Mouse (Mus musculus) frontal cortex, postnatal 25 days (tissue): ENCODE measurements around the gene Adgrb3.
"Not testable (repeated sequence)": the region's sequence is repeated elsewhere in the genome, so short reads cannot be mapped to it uniquely, and the experiment has no call there.

Experiments used
- DNase-seq, 2 experiments: peaks; one replicate each; pipeline ENCODE4 v3.0.0; 2022; ENCODE audit warnings: low spot score in 2 of 2

Gene Adgrb3

DNA sequence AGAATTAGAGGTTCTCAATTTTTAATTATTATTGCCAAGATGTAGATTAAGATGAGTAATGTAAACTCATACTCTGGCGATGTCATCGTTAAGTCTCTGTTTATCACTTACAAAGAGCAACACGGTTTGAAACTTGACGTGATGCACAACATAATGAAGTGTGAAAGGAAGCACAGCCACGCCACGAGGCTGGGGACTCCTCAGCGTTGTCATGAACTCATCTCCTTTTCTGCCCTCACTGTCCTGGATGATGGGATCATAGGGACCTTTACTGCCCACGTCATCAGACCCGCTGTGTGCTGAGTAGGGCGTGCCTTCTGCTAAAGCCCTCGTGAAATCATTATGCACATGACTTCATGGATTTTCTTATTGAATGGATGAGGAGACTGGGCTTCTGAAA is 714.0 kb downstream of the Adgrb3 start:
- DNase-seq = no peak

DNA sequence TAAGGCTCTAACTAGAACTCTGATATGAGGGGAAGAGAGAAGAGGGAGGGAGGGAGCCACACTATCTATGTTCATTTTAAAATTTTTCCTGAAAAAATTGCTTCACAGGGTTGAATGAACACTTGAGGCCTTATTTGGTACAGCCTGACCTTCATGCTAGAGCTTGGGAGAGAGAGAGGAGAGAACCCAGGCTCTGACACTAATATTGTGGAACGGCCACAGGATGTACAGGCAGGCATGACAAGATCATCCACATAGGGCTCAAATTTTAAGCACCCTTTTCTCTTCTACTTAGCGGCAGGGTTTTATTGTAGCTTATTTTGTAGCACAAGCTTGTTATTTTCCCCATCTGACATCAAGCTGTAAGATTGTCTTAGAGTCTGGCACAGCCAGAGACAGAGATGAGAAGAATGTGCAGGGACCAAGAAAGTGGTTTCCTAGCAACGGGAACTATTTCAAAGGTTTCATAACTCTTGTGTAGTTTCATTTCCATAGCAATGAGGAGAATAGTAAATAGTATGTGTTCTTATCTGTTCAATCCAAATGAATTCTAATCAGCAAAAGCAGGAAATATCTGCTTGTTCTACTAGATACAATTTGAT is 721.9 kb downstream of the Adgrb3 start:
- no peak for DNase-seq

DNA sequence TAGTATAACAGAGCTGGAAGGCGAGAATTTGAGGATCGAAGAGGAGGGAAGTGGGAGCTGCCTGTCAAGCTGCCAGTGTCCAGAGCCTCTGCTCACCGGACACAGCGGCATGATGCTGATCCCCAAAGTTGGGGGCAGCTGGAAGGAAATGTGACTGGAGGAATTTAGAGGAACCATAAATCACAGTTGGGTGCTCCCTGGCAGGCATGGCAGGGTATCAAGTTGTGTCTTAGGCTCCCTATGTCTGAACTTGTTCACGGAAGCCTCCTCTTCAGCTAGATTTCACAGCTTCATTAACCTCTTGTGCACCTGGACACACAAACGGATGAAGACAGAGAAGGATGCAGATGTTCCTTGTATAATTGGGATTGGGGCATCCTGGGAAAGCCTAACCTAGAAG is 722.8 kb downstream of the Adgrb3 start:
- no peak for DNase-seq

DNA sequence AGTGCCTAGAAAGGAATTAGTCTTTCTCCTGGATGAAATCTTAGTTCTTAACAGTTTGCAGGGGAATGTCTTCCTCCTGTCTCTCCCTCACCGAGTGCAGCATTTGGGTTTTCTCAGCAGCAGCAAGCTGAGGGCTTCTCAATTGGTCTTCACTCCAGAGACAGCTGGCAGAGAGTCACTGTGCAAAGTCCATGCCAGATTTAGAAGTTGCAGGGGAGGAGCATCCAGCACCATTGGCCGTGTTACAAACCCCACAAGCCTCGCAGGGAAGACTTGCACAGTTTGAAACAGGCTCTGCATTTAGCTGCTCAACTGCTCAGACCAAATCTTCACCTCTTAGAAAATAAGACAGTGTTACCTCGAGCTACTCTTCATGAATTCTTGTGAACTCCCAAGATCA is 724.1 kb downstream of the Adgrb3 start:
- peak; percentile 56 to 72 for DNase-seq

DNA sequence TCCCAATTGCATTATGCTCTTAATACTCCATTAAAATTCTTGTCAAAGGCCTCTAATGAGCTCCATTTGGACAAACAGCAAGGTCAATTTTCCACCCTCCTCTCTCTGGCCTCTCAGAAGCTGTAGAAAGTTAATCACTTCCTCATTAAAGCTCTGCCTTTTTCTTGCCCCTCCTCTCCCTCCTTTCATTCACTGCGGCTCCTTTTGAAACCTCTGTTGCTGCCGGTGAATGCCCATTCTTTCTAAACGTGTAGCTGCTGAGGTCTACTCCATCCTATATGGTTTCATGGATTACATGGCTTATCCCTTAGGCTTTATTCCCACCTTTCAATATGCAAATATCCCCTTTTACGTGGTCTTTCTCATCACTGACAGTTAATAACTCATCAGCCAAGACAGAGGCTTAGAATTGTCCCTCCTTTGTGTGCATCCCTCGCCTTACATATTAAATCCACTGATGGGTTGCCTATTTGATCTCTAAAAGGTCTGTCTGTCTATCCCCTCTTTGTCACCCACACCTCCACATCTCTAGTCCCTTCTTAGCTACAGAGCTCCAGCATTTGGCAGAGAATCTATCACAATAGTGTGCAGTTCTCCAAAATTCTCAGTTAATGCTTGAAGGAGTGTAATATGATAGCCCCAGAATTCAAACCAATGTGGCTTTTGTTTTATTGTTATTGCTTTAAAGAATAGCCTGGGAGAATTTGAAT is 741.3 kb downstream of the Adgrb3 start:
- no peak for DNase-seq

DNA sequence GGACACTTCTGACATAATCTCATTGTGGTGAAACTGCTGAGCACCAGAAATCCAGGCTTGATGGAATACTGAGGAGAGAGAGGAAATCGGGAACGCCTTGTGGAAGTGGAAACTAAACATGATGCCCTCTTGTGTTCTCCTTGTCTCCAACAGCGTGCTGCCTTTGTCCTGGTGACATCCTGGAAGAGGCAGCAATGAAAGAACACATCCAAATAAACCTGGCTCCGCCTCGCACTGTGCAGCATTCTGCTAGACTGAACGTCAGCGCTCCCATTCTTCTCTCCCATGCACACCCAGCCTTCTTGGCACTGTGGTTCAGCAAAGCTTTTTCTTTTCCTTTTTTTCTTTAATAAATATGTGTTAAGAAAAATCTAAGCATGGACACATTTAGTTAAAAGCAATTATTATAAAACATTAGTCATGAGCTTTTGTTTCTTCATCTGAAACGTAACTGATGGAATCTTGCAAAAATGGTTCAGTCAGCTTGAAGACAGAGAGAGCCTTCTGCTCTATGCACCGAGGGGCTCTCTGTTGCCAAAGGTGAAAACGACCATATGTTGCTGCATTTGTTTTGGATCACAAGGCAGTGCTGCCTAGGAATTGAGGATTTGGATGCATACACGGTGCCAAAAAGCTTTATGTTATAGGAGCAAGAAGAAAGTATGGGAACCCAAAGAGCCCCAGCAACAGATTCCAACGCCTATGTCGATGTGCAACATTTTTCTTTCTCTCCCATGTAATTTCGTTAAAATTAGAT is 743.7 kb downstream of the Adgrb3 start:
- no peak for DNase-seq

DNA sequence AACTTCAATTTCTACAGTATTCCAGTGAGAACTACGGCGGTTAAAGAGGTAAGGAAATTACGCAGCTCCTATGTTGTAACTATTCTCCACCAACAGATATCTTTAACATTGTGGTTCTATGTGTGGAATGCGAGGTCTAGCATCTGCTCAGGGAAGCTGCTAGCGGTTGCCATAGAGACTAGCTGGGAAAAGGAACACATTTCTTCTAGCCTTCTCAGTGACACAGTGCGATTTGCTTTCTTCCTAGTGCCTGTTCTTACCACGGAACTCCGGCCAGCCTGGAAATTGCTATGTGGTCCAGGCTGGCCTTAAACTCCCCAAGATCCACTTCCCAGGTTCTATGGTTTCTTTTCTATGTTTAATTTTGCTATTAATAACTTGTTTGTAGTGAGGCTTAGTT is 747.1 kb downstream of the Adgrb3 start:
- no peak for DNase-seq

DNA sequence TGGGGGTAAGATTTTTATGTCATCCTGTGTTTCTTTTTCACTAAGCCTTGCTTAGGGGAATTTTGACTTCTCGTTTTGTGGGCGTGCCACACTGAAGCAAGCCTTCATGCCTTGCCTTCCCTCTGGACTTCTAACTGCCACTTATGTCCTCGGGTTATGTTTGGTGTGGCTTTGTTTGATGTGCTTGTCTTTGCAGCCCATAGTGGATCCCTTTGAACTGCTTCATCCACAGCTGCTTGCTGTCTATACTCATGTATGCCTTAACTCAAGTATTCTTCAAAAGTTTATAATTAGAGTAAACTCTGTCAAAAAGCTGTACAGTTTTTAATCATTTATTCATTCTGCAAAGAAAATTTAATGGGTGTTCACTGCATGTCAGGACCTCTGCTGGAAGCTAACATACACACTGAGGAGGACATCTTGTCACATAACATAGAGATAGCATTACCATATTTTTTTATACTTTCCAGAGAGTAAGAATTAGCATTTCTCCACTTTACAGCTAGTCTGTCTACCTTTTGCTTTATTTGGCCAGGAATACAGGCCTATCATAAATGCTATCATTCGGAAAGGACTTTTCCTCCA is 748.1 kb downstream of the Adgrb3 start:
- no peak for DNase-seq

DNA sequence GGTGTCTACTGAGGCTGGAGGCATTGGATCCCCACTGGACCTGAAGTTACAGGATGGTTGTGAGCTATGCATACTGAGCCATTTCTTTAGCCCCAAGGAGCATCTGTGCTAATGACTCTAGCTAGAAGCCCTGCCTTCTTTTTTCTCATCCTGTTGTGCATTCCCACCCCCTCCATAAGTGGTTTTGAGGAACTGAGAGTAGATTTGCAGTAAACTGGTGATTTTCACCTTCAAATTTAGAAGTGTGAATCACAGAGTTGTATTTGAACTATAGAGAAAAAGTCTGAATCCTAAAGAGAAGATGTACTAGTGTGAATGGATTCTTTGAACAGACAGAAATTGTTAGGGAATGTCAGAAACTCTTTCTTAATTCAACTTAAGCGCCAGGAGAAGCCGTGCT is 750.1 kb downstream of the Adgrb3 start:
- DNase-seq = no peak

DNA sequence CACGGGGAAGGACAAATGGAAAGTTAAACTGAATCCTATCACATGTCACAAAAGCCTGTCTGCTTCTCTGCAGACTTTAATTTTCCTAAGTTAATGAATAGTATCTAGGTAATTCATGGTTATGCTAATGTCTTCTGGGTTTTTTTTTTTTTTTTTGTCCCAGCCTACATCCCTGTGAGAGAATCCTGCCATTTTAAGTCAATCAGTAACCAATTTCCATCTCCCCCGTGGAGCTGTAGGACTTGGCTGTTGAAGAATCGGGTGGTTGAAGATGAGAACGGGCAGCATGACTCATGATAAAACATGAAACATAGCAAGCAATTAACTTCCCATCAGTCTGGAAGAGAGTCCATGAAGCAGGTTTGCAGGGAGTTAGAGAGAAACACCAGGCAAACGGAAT is 753.6 kb downstream of the Adgrb3 start:
- no peak for DNase-seq

DNA sequence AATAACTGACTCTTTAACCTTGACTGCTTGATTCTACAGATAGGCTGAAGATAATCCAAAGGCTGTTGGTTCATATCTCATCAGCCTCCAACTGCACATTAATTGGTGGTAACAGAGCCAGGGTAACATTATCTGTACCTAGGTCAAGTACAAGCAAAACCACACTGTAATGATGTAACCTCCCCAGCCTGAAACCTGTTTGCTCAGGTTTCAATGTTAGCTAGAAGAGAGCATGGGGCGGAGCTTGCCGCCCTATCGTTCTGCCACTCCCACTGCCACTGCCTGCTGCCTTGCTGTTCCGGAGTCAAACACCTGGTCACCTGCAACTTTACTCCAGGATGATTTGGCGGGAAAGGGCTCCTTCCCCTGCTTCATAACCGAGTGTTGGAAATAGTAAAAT is 765.5 kb downstream of the Adgrb3 start:
- DNase-seq = no peak

DNA sequence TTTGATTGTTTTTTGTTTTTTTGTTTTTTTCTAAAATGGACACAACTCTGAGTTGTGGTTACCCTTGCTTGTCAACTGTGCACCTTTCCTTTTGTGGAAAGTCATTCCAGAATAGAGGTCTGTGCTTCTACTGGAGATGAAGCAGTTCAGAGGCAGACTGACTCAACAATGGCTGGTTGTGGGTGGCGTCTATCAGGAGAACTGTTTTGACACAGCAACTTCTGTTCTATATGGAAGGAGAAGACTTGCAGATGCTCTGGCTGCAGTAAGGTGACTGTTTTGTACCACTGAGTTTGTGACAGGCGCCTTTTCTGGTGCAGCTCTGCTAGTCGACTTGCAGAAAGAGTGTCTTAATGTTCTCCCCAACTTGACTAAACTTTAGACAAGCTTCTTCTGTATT is 768.6 kb downstream of the Adgrb3 start:
- peak in 1 of 2 experiments; percentile 18 for DNase-seq

DNA sequence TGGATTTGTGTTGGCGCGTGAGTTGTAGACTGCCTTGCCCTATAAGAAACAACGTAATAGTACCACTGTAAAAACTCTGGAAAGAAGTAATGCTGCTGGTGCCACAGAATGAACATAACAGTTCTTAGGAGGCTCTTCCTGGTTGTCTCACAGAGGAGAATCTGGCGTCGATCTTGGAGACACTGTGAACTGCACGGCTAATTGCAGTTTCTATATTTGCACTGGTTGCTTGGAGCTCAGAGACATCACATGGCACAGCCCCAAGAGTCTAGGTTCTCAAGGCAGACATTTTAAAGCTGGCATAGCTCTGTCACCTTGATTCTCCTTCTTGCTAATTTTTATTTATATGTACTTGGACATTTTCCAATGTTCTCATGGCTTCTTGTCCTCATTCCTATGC is 769.3 kb downstream of the Adgrb3 start:
- no peak for DNase-seq

DNA sequence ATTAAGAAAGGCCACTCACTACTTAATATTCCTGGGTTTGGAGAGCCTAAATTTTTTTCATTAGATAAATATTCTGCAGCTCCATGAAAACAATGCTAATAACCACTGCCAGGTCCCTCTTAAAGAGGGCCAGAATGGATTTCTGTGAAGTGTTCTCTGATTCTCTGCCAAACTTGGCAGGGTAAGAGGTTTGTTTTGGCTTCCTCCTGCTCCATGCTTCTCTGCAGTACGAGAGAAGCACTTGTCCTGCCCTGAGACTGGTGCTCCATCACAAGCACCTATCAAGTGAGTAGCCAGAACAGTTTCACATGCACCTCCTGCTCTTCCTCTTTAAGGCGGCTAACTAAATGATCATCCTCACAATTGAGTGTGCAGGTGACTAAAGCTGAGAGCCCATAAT is 771.9 kb downstream of the Adgrb3 start:
- no peak for DNase-seq

DNA sequence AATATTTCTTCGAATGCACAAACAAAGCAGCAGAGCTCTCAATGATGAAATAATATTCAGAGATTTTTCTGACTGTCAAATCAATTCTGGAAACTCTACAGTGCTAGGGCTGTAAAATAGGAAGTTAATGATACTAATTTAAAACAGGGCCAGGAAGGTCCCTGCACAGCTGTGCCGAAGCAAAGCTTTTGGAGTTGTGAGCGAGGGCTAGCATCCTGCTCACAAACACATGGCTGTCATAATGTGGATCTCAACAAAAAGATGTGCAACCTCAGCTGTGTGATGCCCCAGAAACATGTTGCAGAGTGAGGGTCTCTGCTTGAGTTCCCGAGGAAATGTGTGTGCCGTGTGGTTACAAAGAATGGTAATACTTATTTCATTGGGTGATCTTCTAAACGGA is 772.3 kb downstream of the Adgrb3 start:
- DNase-seq = no peak

DNA sequence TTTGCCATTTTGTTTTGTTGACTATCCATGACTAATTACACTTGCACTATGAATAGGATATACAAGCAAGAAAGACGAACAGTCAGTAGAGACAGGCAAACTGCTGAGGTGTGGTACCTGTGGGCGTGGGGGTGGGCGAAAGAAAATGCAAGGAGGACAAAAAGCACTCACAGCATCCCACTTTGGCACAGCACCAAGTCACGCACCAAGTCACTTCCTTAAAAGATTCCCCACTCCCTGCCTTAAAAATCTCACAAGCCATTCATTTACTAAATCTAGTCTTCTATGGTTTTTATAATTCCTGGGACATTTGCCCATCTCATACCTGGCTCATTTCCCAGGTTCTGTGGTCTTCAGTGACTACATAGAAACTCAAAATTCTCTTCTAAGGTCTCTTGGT is 787.4 kb downstream of the Adgrb3 start:
- no peak for DNase-seq

DNA sequence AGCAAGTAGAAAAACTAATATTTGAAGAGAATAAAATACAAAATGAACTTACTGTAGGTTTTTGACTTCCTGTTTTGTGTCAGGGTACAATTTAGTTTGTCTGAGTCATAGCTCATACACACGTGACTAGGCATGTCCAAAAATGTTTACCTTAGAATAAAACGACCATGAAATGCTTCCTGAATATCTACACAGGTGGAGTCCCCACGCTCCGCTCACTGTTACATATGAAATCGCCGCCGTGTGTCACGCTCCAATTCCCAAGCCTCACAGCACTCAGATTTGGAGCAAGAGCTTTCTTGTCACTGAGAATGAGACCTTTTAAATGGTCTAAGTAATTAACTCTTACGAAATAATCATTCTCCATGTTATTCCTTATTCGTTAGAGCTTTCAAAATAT is 795.3 kb downstream of the Adgrb3 start:
- DNase-seq = no peak

DNA sequence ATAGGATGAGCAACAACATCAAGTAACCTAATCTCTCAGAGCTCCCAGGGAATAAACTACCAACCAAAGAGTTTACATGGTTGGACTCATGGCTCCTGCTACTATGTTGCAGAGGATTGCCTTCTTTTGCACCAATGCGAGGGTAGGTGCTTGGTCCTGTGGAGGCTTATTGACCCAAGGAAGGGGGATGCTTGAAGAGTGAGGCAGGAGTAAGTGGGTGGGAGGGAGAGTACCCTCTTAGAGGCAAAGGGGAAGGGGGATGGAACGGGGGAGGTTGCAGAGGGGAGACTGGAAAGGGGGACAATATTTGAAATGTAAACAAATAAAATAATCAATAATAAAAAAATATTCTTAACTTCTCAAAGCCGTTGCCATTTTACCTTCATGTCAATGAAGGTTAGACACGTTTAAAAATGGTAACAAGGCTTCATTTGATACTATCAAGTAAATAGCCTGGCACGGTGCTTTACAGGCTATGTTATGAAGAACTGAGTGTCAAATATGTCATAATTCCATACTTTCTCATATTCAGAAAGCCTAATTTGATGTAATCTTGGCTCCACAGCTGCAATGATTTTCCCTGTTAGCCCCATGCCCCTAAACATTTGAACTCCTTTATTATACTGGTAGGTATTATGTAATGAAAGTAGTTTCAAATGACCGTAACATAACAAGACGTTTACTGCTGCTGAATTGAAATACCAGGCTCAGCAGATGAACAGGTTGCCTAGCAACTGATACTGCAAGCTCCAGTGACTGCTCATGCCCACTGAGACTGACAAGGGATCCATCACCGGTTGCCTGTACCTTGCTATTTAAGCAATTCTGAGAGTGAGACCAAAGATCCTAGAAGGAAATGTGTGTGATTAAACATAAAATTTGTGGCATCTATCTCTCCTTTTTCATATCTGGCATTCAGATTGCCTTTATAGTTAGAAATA is 796.1 kb downstream of the Adgrb3 start:
- no peak for DNase-seq

DNA sequence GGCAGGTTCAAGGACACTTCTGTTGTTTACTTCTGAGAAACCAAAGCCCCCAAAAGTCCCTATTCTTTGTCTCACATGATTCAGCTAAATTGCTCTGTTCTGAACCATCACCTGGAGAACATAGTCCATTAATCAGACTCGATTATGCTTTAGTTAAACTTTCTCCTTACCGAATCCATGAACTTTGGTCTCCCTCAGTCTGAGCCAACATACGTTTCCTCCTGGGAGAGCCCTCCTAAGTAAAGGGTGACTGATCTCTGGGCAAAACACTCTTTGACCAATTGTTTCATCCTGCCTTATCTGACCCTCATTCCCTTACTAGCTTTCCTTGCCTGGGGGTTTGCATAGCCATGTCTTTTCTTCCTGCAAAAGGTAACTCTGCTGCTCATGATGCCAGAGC is 806.4 kb downstream of the Adgrb3 start:
- DNase-seq = no peak

DNA sequence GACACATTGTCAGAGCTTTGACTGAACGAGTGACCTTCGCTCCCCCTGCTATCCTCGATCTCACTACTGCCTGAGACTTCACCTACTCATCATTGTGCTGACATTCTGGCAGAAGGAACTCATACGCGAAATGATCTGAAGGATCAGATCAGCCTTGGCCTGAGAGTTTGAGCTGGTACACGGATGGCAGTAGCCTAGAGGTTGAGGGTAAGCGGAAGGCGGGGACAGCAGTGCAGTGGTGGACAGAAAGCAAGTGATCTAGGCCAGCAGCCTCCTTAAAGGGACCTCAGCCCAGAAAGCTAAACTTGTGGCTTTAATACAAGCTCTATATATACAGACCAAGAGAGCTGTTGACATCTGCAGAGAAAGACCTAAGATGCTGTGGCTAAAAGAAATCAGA is 811.7 kb downstream of the Adgrb3 start:
- DNase-seq = not testable (repeated sequence)
